Mouse (Mus musculus): ENCODE measurements around the gene Stim1.
"Not testable (repeated sequence)": the region's sequence is repeated elsewhere in the genome, so short reads cannot be mapped to it uniquely, and the experiment has no call there.

Gene Stim1

GRCm38 (mm10) chr7:102249531-102249895, 18.1 kb upstream of the Stim1 start:
- no peak for DNase-seq (ENCODE audit: low spot score)

GRCm38 (mm10) chr7:102249896-102250630, 17.5 kb upstream of the Stim1 start:
- DNase-seq (ENCODE audit: low spot score): peak; percentile 74

- DNase-seq (ENCODE audit: low spot score): peak; percentile 93
Measured at GRCm38 (mm10) chr7:102250631-102251214, 16.9 kb upstream of the Stim1 start.

GRCm38 (mm10) chr7:102253631-102254030, 14.0 kb upstream of the Stim1 start:
- DNase-seq (ENCODE audit: low spot score): no peak

GRCm38 (mm10) chr7:102255954-102256353, 11.7 kb upstream of the Stim1 start, which contains the start of gene Rhog:
TSS of gene Rhog (minus strand) at chr7:102256054.
- no peak for DNase-seq (ENCODE audit: low spot score)

GRCm38 (mm10) chr7:102256636-102257035, 11.0 kb upstream of the Stim1 start:
- no peak for DNase-seq (ENCODE audit: low spot score)

GRCm38 (mm10) chr7:102258189-102258588, 9.4 kb upstream of the Stim1 start:
- peak; percentile 87 for DNase-seq (ENCODE audit: low spot score)

- DNase-seq (ENCODE audit: low spot score): no peak
Measured at GRCm38 (mm10) chr7:102258753-102259152, 8.9 kb upstream of the Stim1 start.

- DNase-seq (ENCODE audit: low spot score): no peak
Measured at GRCm38 (mm10) chr7:102259716-102260479, 7.7 kb upstream of the Stim1 start.

- no peak for DNase-seq (ENCODE audit: low spot score)
Measured at GRCm38 (mm10) chr7:102260518-102260917, 7.1 kb upstream of the Stim1 start.

- no peak for DNase-seq (ENCODE audit: low spot score)
Measured at GRCm38 (mm10) chr7:102263020-102263419, 4.6 kb upstream of the Stim1 start.

- DNase-seq (ENCODE audit: low spot score): not testable (repeated sequence)
Measured at GRCm38 (mm10) chr7:102266021-102266400, 1.6 kb upstream of the Stim1 start.

GRCm38 (mm10) chr7:102266401-102267042, 1.1 kb upstream of the Stim1 start:
- DNase-seq (ENCODE audit: low spot score): no peak

GRCm38 (mm10) chr7:102267113-102267579, 460 bp upstream of the Stim1 start:
- peak; percentile 96 for DNase-seq (ENCODE audit: low spot score)

GRCm38 (mm10) chr7:102268395-102268748, 766 bp downstream of the Stim1 start:
- DNase-seq (ENCODE audit: low spot score): no peak

- no peak for DNase-seq (ENCODE audit: low spot score)
Measured at GRCm38 (mm10) chr7:102272422-102272948, 4.9 kb downstream of the Stim1 start.

- DNase-seq (ENCODE audit: low spot score): no peak
Measured at GRCm38 (mm10) chr7:102281403-102281802, 13.8 kb downstream of the Stim1 start.

GRCm38 (mm10) chr7:102282261-102282660, 14.7 kb downstream of the Stim1 start:
- DNase-seq (ENCODE audit: low spot score): no peak

- DNase-seq (ENCODE audit: low spot score): no peak
Measured at GRCm38 (mm10) chr7:102289466-102289865, 21.9 kb downstream of the Stim1 start.

GRCm38 (mm10) chr7:102292228-102292627, 24.6 kb downstream of the Stim1 start:
- DNase-seq (ENCODE audit: low spot score): no peak

GRCm38 (mm10) chr7:102293234-102293633, 25.6 kb downstream of the Stim1 start:
- DNase-seq (ENCODE audit: low spot score): no peak

- no peak for DNase-seq (ENCODE audit: low spot score)
Measured at GRCm38 (mm10) chr7:102300761-102301160, 33.2 kb downstream of the Stim1 start.

All from urinary bladder, postnatal 14 days (tissue).